Mouse (Mus musculus) WW6 (cell line): Measurements from ENCODE around the gene Zc2hc1c.

ENCODE experiments used
- DNase-seq: peaks from one replicate; pipeline ENCODE4 v3.0.0-alpha.2; 2013; ENCODE audit warnings: low read depth, low spot score

Gene Zc2hc1c

DNA sequence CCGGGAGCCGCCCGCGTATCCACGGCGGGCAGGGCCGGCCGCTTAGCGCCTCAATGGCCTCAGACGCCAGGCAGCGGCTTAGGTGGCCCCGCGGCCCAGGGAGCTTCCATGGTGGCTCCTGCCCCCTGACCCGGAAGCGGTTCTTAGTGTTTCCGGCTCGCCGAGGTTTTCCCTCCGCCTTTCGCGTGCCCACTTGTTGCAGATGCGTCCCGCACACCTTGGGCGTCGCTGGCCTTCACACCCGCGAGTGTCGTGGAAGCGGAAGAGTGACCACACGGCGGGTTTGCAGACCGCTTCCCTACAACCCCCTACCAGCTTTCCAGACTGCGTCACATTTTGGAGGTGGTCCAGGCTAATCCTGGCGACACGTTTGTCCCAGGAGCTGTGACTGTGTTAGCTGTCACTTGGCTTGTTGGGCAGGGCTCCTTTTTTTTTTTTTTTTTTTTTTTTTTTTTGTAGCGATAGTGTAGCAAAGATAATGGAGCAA lies 50.9 kb downstream of the Zc2hc1c start, which contains the start of gene Nek9:
Gene Nek9, minus strand, starts transcription at position 120 of the 487 bp plus-strand sequence.
- peak; percentile 82 for DNase-seq

GRCm38 (mm10) chr12:85339947-85340346 lies 51.6 kb downstream of the Zc2hc1c start:
- DNase-seq: no peak

- no peak for DNase-seq
These were observed 52.7 kb downstream of the Zc2hc1c start for GRCm38 (mm10) chr12:85341131-85341530.

GRCm38 (mm10) chr12:85342310-85342709 lies 53.9 kb downstream of the Zc2hc1c start:
- no peak for DNase-seq

DNA sequence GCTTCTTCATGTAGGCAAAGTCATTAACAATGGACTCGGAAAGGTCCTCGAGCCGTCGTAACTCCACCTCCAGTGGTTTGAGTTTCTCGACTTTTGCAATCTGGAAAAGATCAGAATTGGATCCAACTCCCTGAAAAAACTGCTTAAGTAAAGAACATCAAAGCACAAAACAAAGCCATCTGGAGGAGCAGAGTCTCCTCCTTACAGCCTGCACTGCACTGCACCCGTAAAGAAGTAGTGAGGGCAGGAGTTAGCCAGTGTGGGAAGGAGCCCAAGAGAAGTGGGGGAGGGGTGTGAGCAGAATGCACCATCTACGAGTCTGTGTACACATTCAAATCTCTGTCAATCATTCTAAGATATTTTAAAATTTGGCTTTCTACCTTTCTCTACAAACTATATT lies 55.9 kb downstream of the Zc2hc1c start:
- no peak for DNase-seq

DNA sequence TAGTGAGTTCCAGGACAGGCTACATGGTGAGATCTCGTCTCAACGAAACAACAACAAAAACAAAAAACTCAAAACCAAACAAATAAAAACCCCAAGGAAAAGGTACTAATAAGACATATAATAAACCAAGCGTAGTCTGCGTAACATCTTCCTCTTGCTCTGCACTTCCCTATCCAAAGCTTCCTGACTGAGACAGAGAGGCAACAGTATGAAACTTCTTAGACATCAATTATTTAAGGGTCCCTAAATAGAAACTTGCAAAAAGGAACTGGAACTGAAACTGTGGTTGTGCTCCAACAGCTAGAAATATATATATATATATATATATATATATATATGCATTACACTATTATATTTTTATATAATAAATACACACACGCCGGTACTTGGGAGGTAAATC lies 57.2 kb downstream of the Zc2hc1c start:
- no peak for DNase-seq

DNA sequence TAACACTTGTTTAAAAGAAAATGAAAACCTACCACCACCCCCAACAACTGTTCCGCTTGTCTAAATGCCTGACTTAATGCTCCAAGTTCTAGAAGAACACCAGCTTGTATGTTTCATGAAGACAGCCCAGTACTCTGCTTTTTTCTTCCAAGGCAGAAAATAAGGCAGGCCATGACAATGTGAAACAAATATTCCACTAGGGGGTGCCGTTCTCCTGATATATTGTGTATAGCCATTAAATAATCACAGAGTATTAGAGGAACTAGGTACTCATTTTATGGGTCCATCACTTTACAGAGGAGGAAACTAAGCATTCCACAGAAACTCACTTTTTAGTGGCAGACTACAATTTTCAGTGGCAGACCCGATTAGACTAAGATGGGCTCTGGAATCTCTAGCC lies 58.0 kb downstream of the Zc2hc1c start:
- DNase-seq: no peak

DNA sequence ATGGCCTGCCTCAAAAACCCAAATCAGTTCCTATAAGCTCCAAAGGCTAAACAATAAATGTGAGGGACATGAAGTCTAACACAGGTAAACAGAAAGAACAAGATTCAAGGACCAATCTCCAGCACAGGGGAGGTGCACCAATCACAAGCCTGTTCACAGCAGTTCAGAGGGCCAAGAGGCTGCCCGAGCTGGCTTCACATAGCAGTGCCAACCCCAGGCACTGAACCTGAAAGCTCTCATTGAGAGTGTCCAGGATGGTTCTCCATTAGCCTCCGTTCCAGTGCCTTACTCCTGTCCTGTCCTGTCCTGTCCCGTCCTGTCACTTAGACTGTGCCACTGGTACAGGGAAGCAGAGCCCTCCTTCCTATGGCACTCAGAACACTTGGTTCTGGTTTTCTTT lies 58.8 kb downstream of the Zc2hc1c start:
- DNase-seq: no peak

GRCm38 (mm10) chr12:85348338-85348737 lies 59.9 kb downstream of the Zc2hc1c start:
- DNase-seq: no peak
